Mouse (Mus musculus) intestine, embryonic 14.5 days (tissue): ENCODE data around the gene Ahsa1. TPM values are rescaled to one million over a fixed set of nuclear protein-coding genes. Genes with fewer than 3 reads are reported as not detected.

Source experiments
- ATAC-seq: fragments of 200-750 bp; cut with Nextera tagmentation; replicated peaks from 2 replicates; pipeline ENCODE4 v1.8.0; 2017; ENCODE audit warnings: low read depth, moderate number of reproducible peaks, moderate TSS enrichment, moderate library complexity; ENCODE audit not compliant: low FRiP score, low TSS enrichment
- DNase-seq: peaks from one replicate; pipeline ENCODE4 v3.0.0-alpha.2; 2018; ENCODE audit warnings: low spot score
- H3K27ac ChIP-seq: fragments of 300-500 bp; sonication (generic); 2 replicates; pipeline ENCODE4 v1.5.1; 2014; ENCODE audit warnings: low read depth, mild to moderate bottlenecking, control low read depth
- H3K27me3 ChIP-seq: fragments of 300-500 bp; sonication (generic); replicated peaks from 2 replicates; pipeline ENCODE4 v1.6.1; 2014; ENCODE audit warnings: low read length, control low read depth; ENCODE audit not compliant: control insufficient read depth, insufficient read depth
- H3K36me3 ChIP-seq: fragments of 300-500 bp; sonication (generic); 2 replicates; pipeline ENCODE4 v1.6.1; 2014; ENCODE audit warnings: low read length, control low read depth; ENCODE audit not compliant: control insufficient read depth, insufficient read depth
- H3K4me1 ChIP-seq: fragments of 300-500 bp; sonication (generic); replicated peaks from 2 replicates; pipeline ENCODE4 v1.6.1; 2014; ENCODE audit warnings: low read length, control low read depth, mixed read lengths; ENCODE audit not compliant: control insufficient read depth, insufficient read depth
- H3K4me2 ChIP-seq: fragments of 300-500 bp; sonication (generic); 2 replicates; pipeline ENCODE4 v1.6.1; 2014; ENCODE audit warnings: low read length
- H3K4me3 ChIP-seq: fragments of 300-500 bp; sonication (generic); 2 replicates; pipeline ENCODE4 v1.5.1; 2014; ENCODE audit warnings: low read depth, low read length, control low read depth, mixed read lengths
- H3K9ac ChIP-seq: fragments of 300-500 bp; sonication (generic); 2 replicates; pipeline ENCODE4 v1.6.1; 2014; ENCODE audit warnings: mild to moderate bottlenecking, low read length
- H3K9me3 ChIP-seq: fragments of 300-500 bp; sonication (generic); 2 replicates; pipeline ENCODE4 v1.6.1; 2016; ENCODE audit warnings: low read length, control low read depth; ENCODE audit not compliant: control insufficient read depth
- WGBS: fragments of 180-500 bp; shearing (Covaris S2); extraction: QIAGEN DNeasy Blood & Tissue Kit; methylation state at CpG from one replicate; pipeline ENCODE4 v1.1.7; 2014; 5-methylcytosine and 5-hydroxymethylcytosine counted together
- polyA plus RNA-seq: library from polyadenylated mRNA; unstranded; fragments of >200 nt; fragmentation: Nextera tagmentation; extraction: Ambion mirVana; gene quantifications from 2 replicates; pipeline ENCODE4 v1.2.1, GENCODE M21; 2014

The Ahsa1 gene
- polyA plus RNA-seq, 1 experiment from 2014 or later: 205 TPM

GRCm38 (mm10) chr12:87284268-87284667 is 18.0 kb downstream of the Ahsa1 start:
- 0 out of 2 replicates have a peak, but pooled peaks cover 3% of the 10 kb centered on the region for H3K9me3 ChIP-seq
- no peaks in the 10 kb centered on the region for H3K4me1 ChIP-seq
- no peak overlapping the region for H3K27ac ChIP-seq
- no peak overlapping the region for H3K9ac ChIP-seq
- WGBS: 70% methylated on average over 4 of the region's 4 CpGs
- DNase-seq (no peak), ATAC-seq (no peak)
- H3K4me3 ChIP-seq: no peak overlapping the region
- no peaks in the 10 kb centered on the region for H3K27me3 ChIP-seq
- no peak overlapping the region for H3K4me2 ChIP-seq
- H3K36me3 ChIP-seq: no peaks in the 10 kb centered on the region

GRCm38 (mm10) chr12:87284726-87285125 is 18.4 kb downstream of the Ahsa1 start:
- Histone ChIP-seq H3K9ac (no peak overlapping the region), H3K4me1 (no peaks in the 10 kb centered on the region), H3K4me2 (no peak overlapping the region), H3K27me3 (no peaks in the 10 kb centered on the region), H3K36me3 (no peaks in the 10 kb centered on the region), H3K4me3 (no peak overlapping the region), H3K27ac (no peak overlapping the region), H3K9me3 (0 out of 2 replicates have a peak, but pooled peaks cover 3% of the 10 kb centered on the region)
- DNase-seq (no peak), ATAC-seq (no peak)
- 80% methylated on average over 5 of the region's 5 CpGs for WGBS

- no peak for ATAC-seq
Measured at GRCm38 (mm10) chr12:87289100-87289499, 22.8 kb downstream of the Ahsa1 start.

GRCm38 (mm10) chr12:87293934-87294333 is 27.7 kb downstream of the Ahsa1 start:
- DNase-seq (no peak), ATAC-seq (no peak)
- 69% methylated on average over 6 of the region's 6 CpGs for WGBS
- no peak overlapping the region for H3K27ac ChIP-seq
- no peak overlapping the region for H3K4me3 ChIP-seq
- no peak overlapping the region for H3K9ac ChIP-seq
- H3K4me1 ChIP-seq: no peaks in the 10 kb centered on the region
- no peaks in the 10 kb centered on the region for H3K9me3 ChIP-seq
- no peak overlapping the region for H3K4me2 ChIP-seq
- H3K36me3 ChIP-seq: no peaks in the 10 kb centered on the region
- peaks cover 9% of the 10 kb centered on the region for H3K27me3 ChIP-seq

More at GRCm38 (mm10) chr12:87289100-87289499, 22.8 kb downstream of the Ahsa1 start:
- no peak for DNase-seq
- H3K4me3 ChIP-seq: no peak overlapping the region
- WGBS: 92% methylated on average over 5 of the region's 5 CpGs
- H3K4me1 ChIP-seq: no peaks in the 10 kb centered on the region
- no peak overlapping the region for H3K27ac ChIP-seq
- no peak overlapping the region for H3K4me2 ChIP-seq
- no peaks in the 10 kb centered on the region for H3K27me3 ChIP-seq
- H3K9me3 ChIP-seq: 0 out of 2 replicates have a peak, but pooled peaks cover 3% of the 10 kb centered on the region
- H3K36me3 ChIP-seq: no peaks in the 10 kb centered on the region
- H3K9ac ChIP-seq: no peak overlapping the region

- Histone ChIP-seq H3K27ac (no peak overlapping the region), H3K4me1 (peaks cover 4% of the 10 kb centered on the region; the same call in 1 of the 2 replicates), H3K9me3 (no peaks in the 10 kb centered on the region), H3K27me3 (peaks cover 37% of the 10 kb centered on the region), H3K9ac (peak overlapping the region; percentile 58), H3K4me2 (peak overlapping the region; percentile 96), H3K4me3 (peak overlapping the region; percentile 67), H3K36me3 (no peaks in the 10 kb centered on the region)
- DNase-seq (peak; percentile 59), ATAC-seq (peak; percentile 59)
- 8% methylated on average over 29 of the region's 29 CpGs for WGBS
Measured at GRCm38 (mm10) chr12:87299037-87299656, 32.9 kb downstream of the Ahsa1 start.

DNA sequence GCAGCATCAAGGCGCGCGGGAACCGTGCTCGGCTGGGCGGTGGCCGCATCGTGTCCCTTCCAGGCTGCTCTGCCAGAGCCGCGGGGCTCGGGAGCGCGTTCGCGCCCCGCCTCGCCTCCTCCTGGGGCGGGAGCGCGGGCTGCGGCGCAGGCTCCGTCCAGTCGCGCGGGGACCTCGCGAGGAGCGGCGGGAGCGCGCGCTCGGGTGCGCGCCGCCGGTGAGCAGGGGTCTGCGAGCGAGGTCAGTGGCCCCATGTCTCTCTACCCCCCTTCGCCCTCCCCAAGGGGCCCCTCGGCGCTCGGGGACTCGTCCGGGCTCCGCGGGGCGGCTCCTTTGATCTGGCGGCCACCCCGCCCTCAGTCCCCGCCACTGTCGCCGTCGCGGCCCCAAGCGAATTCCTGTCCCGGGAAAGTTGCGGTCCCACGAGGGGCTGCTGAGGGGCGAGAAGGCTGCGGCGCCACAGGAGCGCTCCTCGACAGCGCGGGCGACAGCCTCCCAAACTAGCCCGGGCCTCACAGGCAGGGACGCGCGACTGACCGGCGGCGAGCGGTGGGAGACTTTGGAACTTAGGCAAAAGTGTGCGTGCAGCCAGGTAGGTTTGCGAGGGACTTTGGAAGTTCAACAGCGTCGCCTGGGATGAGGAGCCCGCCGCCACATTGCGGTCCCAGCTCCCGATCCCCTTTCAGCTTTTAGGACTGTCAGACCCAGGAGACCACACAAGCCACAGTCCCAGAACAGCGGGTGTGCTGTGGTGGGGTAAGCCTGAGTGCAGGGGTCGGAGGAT is 33.6 kb downstream of the Ahsa1 start, which contains the start of gene Ism2:
Gene Ism2 (minus strand): TSS at position 49 of the 784 bp plus-strand sequence.
- Histone ChIP-seq H3K27ac (no peak within 1 kb of the TSS), H3K4me2 (peak within 1 kb of the TSS; percentile 96), H3K36me3 (no peaks in the 10 kb centered on the region), H3K27me3 (peaks cover 37% of the 10 kb centered on the region), H3K4me1 (peaks cover 4% of the 10 kb centered on the region; the same call in 1 of the 2 replicates), H3K4me3 (peak within 1 kb of the TSS; percentile 67), H3K9ac (peak within 1 kb of the TSS; percentile 58), H3K9me3 (no peaks in the 10 kb centered on the region)
- DNase-seq (peak; percentile 79), ATAC-seq (peak; percentile 73)
- WGBS: under 1% methylated on average over 82 of the region's 86 CpGs

DNA sequence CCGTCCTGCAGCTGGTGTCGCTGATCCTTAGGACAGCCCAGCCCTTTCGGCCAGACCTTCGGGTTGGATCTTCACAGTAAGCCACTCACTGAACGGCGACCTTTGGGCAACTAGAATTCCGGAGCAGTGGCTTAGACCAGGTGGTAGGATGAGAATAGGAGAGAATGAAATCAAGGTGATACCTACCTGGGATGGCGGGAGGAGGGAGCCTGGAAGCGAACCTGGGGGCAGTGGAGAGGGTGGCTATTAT is 34.1 kb downstream of the Ahsa1 start:
- H3K9ac ChIP-seq: peak overlapping the region; percentile 58; the same call in 1 of the 2 replicates
- peaks cover 37% of the 10 kb centered on the region for H3K27me3 ChIP-seq
- peaks cover 4% of the 10 kb centered on the region; the same call in 1 of the 2 replicates for H3K4me1 ChIP-seq
- ATAC-seq (no peak), DNase-seq (no peak)
- no peaks in the 10 kb centered on the region for H3K36me3 ChIP-seq
- H3K4me3 ChIP-seq: peak overlapping the region; percentile 67
- no peak overlapping the region for H3K27ac ChIP-seq
- H3K9me3 ChIP-seq: no peaks in the 10 kb centered on the region
- WGBS: 2% methylated on average over 9 of the region's 9 CpGs
- H3K4me2 ChIP-seq: peak overlapping the region; percentile 96

GRCm38 (mm10) chr12:87301189-87301588 is 34.9 kb downstream of the Ahsa1 start:
- ATAC-seq: no peak
- Histone ChIP-seq H3K27me3 (peaks cover 37% of the 10 kb centered on the region), H3K9ac (no peak overlapping the region), H3K4me1 (peaks cover 4% of the 10 kb centered on the region; the same call in 1 of the 2 replicates), H3K27ac (no peak overlapping the region), H3K36me3 (no peaks in the 10 kb centered on the region), H3K4me2 (no peak overlapping the region), H3K9me3 (no peaks in the 10 kb centered on the region), H3K4me3 (no peak overlapping the region)
- WGBS: 54% methylated on average over 4 of the region's 4 CpGs
- DNase-seq: no peak
